Mouse (Mus musculus): ENCODE results near the gene Cstf3.
"Not testable (repeated sequence)": the region's sequence is repeated elsewhere in the genome, so short reads cannot be mapped to it uniquely, and the experiment has no call there.

Cstf3 gene

GRCm38 (mm10) chr2:104590068-104590828 lies at the start of gene Cstf3:
TSS of gene Cstf3 (plus strand) at chr2:104590523.
- in situ Hi-C loops (cut with MboI; ENCODE audit: unreplicated experiment in 2 of 2), result loop anchor here (5.0 to 25.0 kb wide), 3 partner anchors 77 to 647 kb away; partner anchors contain the start of genes 4931422A03Rik (in 1 of the 2) and Fbxo3 (in 1 of the 2)

GRCm38 (mm10) chr2:104556711-104557110 lies 33.6 kb upstream of the Cstf3 start:
- in situ Hi-C loops (cut with MboI; ENCODE audit: unreplicated experiment in 2 of 2), result not testable (repeated sequence)

- in situ Hi-C loops (cut with MboI; ENCODE audit: unreplicated experiment in 2 of 2), result no loop called here
Measured at GRCm38 (mm10) chr2:104557722-104558121, 32.6 kb upstream of the Cstf3 start.

- in situ Hi-C loops (cut with MboI; ENCODE audit: unreplicated experiment in 2 of 2), result no loop called here
Measured at GRCm38 (mm10) chr2:104558326-104558725, 32.0 kb upstream of the Cstf3 start.

GRCm38 (mm10) chr2:104558938-104559337 lies 31.4 kb upstream of the Cstf3 start:
- in situ Hi-C loops (cut with MboI; ENCODE audit: unreplicated experiment in 2 of 2), result no loop called here

GRCm38 (mm10) chr2:104559591-104560380 lies 30.5 kb upstream of the Cstf3 start:
- in situ Hi-C loops (cut with MboI; ENCODE audit: unreplicated experiment in 2 of 2), result loop anchor here in 1 of 2 experiments (10.0 kb wide), 1 partner anchor 55 kb away; no protein-coding TSS in a partner anchor

GRCm38 (mm10) chr2:104561386-104561785 lies 28.9 kb upstream of the Cstf3 start:
- in situ Hi-C loops (cut with MboI; ENCODE audit: unreplicated experiment in 2 of 2), result loop anchor here in 1 of 2 experiments (10.0 kb wide), 1 partner anchor 57 kb away; no protein-coding TSS in a partner anchor

- in situ Hi-C loops (cut with MboI; ENCODE audit: unreplicated experiment in 2 of 2), result loop anchor here in 1 of 2 experiments (10.0 kb wide), 1 partner anchor 57 kb away; no protein-coding TSS in a partner anchor
Measured at GRCm38 (mm10) chr2:104561986-104562532, 28.3 kb upstream of the Cstf3 start.

GRCm38 (mm10) chr2:104572066-104572465 lies 18.3 kb upstream of the Cstf3 start:
- in situ Hi-C loops (cut with MboI; ENCODE audit: unreplicated experiment in 2 of 2), result loop anchor here in 1 of 2 experiments (5.0 kb wide), 1 partner anchor 120 kb away; no protein-coding TSS in a partner anchor

- in situ Hi-C loops (cut with MboI; ENCODE audit: unreplicated experiment in 2 of 2), result loop anchor here (5.0 to 25.0 kb wide), 3 partner anchors 439 to 661 kb away; partner anchors contain the start of genes 4931422A03Rik (in 1 of the 2) and Fbxo3 (in 1 of the 2)
Measured at GRCm38 (mm10) chr2:104576216-104576615, 14.1 kb upstream of the Cstf3 start.

GRCm38 (mm10) chr2:104578021-104578420 lies 12.3 kb upstream of the Cstf3 start:
- in situ Hi-C loops (cut with MboI; ENCODE audit: unreplicated experiment in 2 of 2), result loop anchor here (5.0 to 25.0 kb wide), 3 partner anchors 441 to 659 kb away; partner anchors contain the start of genes 4931422A03Rik (in 1 of the 2) and Fbxo3 (in 1 of the 2)

- in situ Hi-C loops (cut with MboI; ENCODE audit: unreplicated experiment in 2 of 2), result loop anchor here (5.0 to 25.0 kb wide), 3 partner anchors 442 to 658 kb away; partner anchors contain the start of genes 4931422A03Rik (in 1 of the 2) and Fbxo3 (in 1 of the 2)
Measured at GRCm38 (mm10) chr2:104578836-104579604, 11.3 kb upstream of the Cstf3 start.

- in situ Hi-C loops (cut with MboI; ENCODE audit: unreplicated experiment in 2 of 2), result loop anchor here (5.0 to 25.0 kb wide), 3 partner anchors 443 to 657 kb away; partner anchors contain the start of genes 4931422A03Rik (in 1 of the 2) and Fbxo3 (in 1 of the 2)
Measured at GRCm38 (mm10) chr2:104579784-104580446, 10.4 kb upstream of the Cstf3 start.

GRCm38 (mm10) chr2:104581281-104581879 lies 8.9 kb upstream of the Cstf3 start:
- in situ Hi-C loops (cut with MboI; ENCODE audit: unreplicated experiment in 2 of 2), result loop anchor here in 1 of 2 experiments (25.0 kb wide), 2 partner anchors 544 to 656 kb away; partner anchors contain the start of genes 4931422A03Rik and Fbxo3

- in situ Hi-C loops (cut with MboI; ENCODE audit: unreplicated experiment in 2 of 2), result loop anchor here in 1 of 2 experiments (25.0 kb wide), 2 partner anchors 546 to 654 kb away; partner anchors contain the start of genes 4931422A03Rik and Fbxo3
Measured at GRCm38 (mm10) chr2:104583032-104583431, 7.3 kb upstream of the Cstf3 start.

- in situ Hi-C loops (cut with MboI; ENCODE audit: unreplicated experiment in 2 of 2), result loop anchor here in 1 of 2 experiments (25.0 kb wide), 2 partner anchors 547 to 653 kb away; partner anchors contain the start of genes 4931422A03Rik and Fbxo3
Measured at GRCm38 (mm10) chr2:104584226-104584625, 6.1 kb upstream of the Cstf3 start.

GRCm38 (mm10) chr2:104585645-104586044 lies 4.7 kb upstream of the Cstf3 start:
- in situ Hi-C loops (cut with MboI; ENCODE audit: unreplicated experiment in 2 of 2), result loop anchor here in 1 of 2 experiments (5.0 to 25.0 kb wide), 5 partner anchors 133 to 652 kb away; partner anchors contain the start of genes 4931422A03Rik and Fbxo3

- in situ Hi-C loops (cut with MboI; ENCODE audit: unreplicated experiment in 2 of 2), result loop anchor here in 1 of 2 experiments (5.0 to 25.0 kb wide), 5 partner anchors 136 to 649 kb away; partner anchors contain the start of genes 4931422A03Rik and Fbxo3
Measured at GRCm38 (mm10) chr2:104588552-104588951, 1.8 kb upstream of the Cstf3 start.
